Mouse (Mus musculus) embryonic facial prominence, embryonic 14.5 days (tissue): ENCODE measurements at regions not wholly inside any gene's neighbourhood (a gene's known extent, or its start where the extent isn't known, plus 50 kb on each side); places are given as distances from the start of the nearest gene placed in this dataset.

ENCODE experiments used
- ATAC-seq: fragments of 200-750 bp; cut with Nextera tagmentation; 2 replicates; pipeline ENCODE4 v1.8.0; 2017; ENCODE audit warnings: low read depth, moderate number of reproducible peaks, moderate TSS enrichment
- DNase-seq: peaks from one replicate; pipeline ENCODE4 v3.0.0-alpha.2; 2015; ENCODE audit warnings: low spot score
- H3K27ac ChIP-seq: fragments of 300-500 bp; sonication (generic); replicated peaks from 2 replicates; pipeline ENCODE4 v1.5.1; 2014; ENCODE audit warnings: low read depth, mild to moderate bottlenecking, low read length, moderate library complexity
- H3K27me3 ChIP-seq: fragments of 300-500 bp; sonication (generic); replicated peaks from 2 replicates; pipeline ENCODE4 v1.6.1; 2014; ENCODE audit warnings: low read length; ENCODE audit not compliant: control insufficient read depth, insufficient read depth
- H3K36me3 ChIP-seq: fragments of 300-500 bp; sonication (generic); 2 replicates; pipeline ENCODE4 v1.6.1; 2014; ENCODE audit warnings: low read length, mixed read lengths; ENCODE audit not compliant: control insufficient read depth, insufficient read depth
- H3K4me1 ChIP-seq: fragments of 300-500 bp; sonication (generic); 2 replicates; pipeline ENCODE4 v1.6.1; 2014; ENCODE audit warnings: antibody characterized with exemption, low read length; ENCODE audit not compliant: control insufficient read depth, insufficient read depth
- H3K4me2 ChIP-seq: fragments of 300-500 bp; sonication (generic); 2 replicates; pipeline ENCODE4 v1.6.1; 2014; ENCODE audit warnings: low read depth, mild to moderate bottlenecking, low read length, moderate library complexity, mixed read lengths
- H3K4me3 ChIP-seq: fragments of 300-500 bp; sonication (generic); 2 replicates; pipeline ENCODE4 v1.5.1; 2014; ENCODE audit warnings: low read depth, mild to moderate bottlenecking, low read length
- H3K9ac ChIP-seq: fragments of 300-500 bp; sonication (generic); 2 replicates; pipeline ENCODE4 v1.6.1; 2014; ENCODE audit warnings: low read depth, mild to moderate bottlenecking, low read length, moderate library complexity, mixed read lengths
- H3K9me3 ChIP-seq: fragments of 300-500 bp; sonication (generic); 2 replicates; pipeline ENCODE4 v1.6.1; 2016; ENCODE audit warnings: low read length; ENCODE audit not compliant: control insufficient read depth
- WGBS: fragments of 180-500 bp; shearing (Covaris S2); extraction: QIAGEN DNeasy Blood & Tissue Kit; methylation state at CpG from one replicate; pipeline ENCODE4 v1.1.7; 2014; 5-methylcytosine and 5-hydroxymethylcytosine counted together

GRCm38 (mm10) chr14:120720464-120721445, 190.3 kb upstream of the Ipo5 start:
- H3K4me1 ChIP-seq, result 0 out of 2 replicates have a peak, but pooled peaks cover 6% of the 10 kb centered on the region
- peak; percentile 27 for DNase-seq

GRCm38 (mm10) chr14:120721593-120722461, 189.2 kb upstream of the Ipo5 start:
- no peak overlapping the region for H3K27ac ChIP-seq

More at GRCm38 (mm10) chr14:120720464-120721445, 190.3 kb upstream of the Ipo5 start:
- no peak overlapping the region for H3K9ac ChIP-seq
- no peaks in the 10 kb centered on the region for H3K36me3 ChIP-seq
- H3K9me3 ChIP-seq, result no peaks in the 10 kb centered on the region
- no peak overlapping the region for H3K27ac ChIP-seq
- H3K4me3 ChIP-seq, result no peak overlapping the region
- no peaks in the 10 kb centered on the region for H3K27me3 ChIP-seq
- 53% methylated on average over 20 of the region's 20 CpGs for WGBS
- ATAC-seq, result no peak
- H3K4me2 ChIP-seq, result no peak overlapping the region; the same call in 1 of the 2 replicates

GRCm38 (mm10) chr14:120722546-120723112, 188.4 kb upstream of the Ipo5 start:
- Histone ChIP-seq H3K4me2 (no peak overlapping the region), H3K9me3 (no peaks in the 10 kb centered on the region), H3K27ac (no peak overlapping the region), H3K4me3 (no peak overlapping the region), H3K4me1 (0 out of 2 replicates have a peak, but pooled peaks cover 6% of the 10 kb centered on the region), H3K9ac (no peak overlapping the region), H3K36me3 (no peaks in the 10 kb centered on the region), H3K27me3 (no peaks in the 10 kb centered on the region)
- WGBS, result 55% methylated on average over 6 of the region's 6 CpGs
- DNase-seq, result no peak
- no peak for ATAC-seq

More at GRCm38 (mm10) chr14:120721593-120722461, 189.2 kb upstream of the Ipo5 start:
- no peak for DNase-seq
- H3K4me3 ChIP-seq, result no peak overlapping the region
- no peak overlapping the region for H3K9ac ChIP-seq
- H3K36me3 ChIP-seq, result no peaks in the 10 kb centered on the region
- 0 out of 2 replicates have a peak, but pooled peaks cover 6% of the 10 kb centered on the region for H3K4me1 ChIP-seq
- no peak for ATAC-seq
- no peak overlapping the region for H3K4me2 ChIP-seq
- WGBS, result 56% methylated on average over 6 of the region's 6 CpGs
- no peaks in the 10 kb centered on the region for H3K9me3 ChIP-seq
- H3K27me3 ChIP-seq, result no peaks in the 10 kb centered on the region

- WGBS, result 86% methylated on average over 10 of the region's 10 CpGs
These were observed 182.9 kb upstream of the Ipo5 start for GRCm38 (mm10) chr14:120728107-120728506.

GRCm38 (mm10) chr14:120730226-120730625, 180.8 kb upstream of the Ipo5 start:
- ATAC-seq (no peak), DNase-seq (no peak)
- H3K36me3 ChIP-seq, result no peaks in the 10 kb centered on the region
- no peak overlapping the region for H3K27ac ChIP-seq
- no peak overlapping the region for H3K4me3 ChIP-seq
- no peak overlapping the region for H3K4me2 ChIP-seq
- H3K9me3 ChIP-seq, result no peaks in the 10 kb centered on the region
- no peaks in the 10 kb centered on the region for H3K27me3 ChIP-seq
- H3K4me1 ChIP-seq, result 0 out of 2 replicates have a peak, but pooled peaks cover 5% of the 10 kb centered on the region
- 37% methylated on average over 3 of the region's 3 CpGs for WGBS
- H3K9ac ChIP-seq, result no peak overlapping the region

More at GRCm38 (mm10) chr14:120728107-120728506, 182.9 kb upstream of the Ipo5 start:
- no peaks in the 10 kb centered on the region for H3K27me3 ChIP-seq
- H3K4me1 ChIP-seq, result 0 out of 2 replicates have a peak, but pooled peaks cover 5% of the 10 kb centered on the region
- no peaks in the 10 kb centered on the region for H3K36me3 ChIP-seq
- DNase-seq, result no peak
- no peak overlapping the region for H3K27ac ChIP-seq
- no peak overlapping the region for H3K4me3 ChIP-seq
- H3K9me3 ChIP-seq, result no peaks in the 10 kb centered on the region
- no peak overlapping the region for H3K4me2 ChIP-seq
- no peak for ATAC-seq
- no peak overlapping the region for H3K9ac ChIP-seq

GRCm38 (mm10) chr14:120731679-120732281, 179.2 kb upstream of the Ipo5 start:
- H3K4me2 ChIP-seq, result no peak overlapping the region
- no peak overlapping the region for H3K9ac ChIP-seq
- no peaks in the 10 kb centered on the region for H3K9me3 ChIP-seq
- H3K36me3 ChIP-seq, result no peaks in the 10 kb centered on the region
- no peak overlapping the region for H3K4me3 ChIP-seq
- DNase-seq, result no peak
- WGBS, result 53% methylated on average over 7 of the region's 7 CpGs
- no peaks in the 10 kb centered on the region for H3K27me3 ChIP-seq
- 0 out of 2 replicates have a peak, but pooled peaks cover 5% of the 10 kb centered on the region for H3K4me1 ChIP-seq
- ATAC-seq, result no peak
- H3K27ac ChIP-seq, result no peak overlapping the region

GRCm38 (mm10) chr14:120732400-120733138, 178.5 kb upstream of the Ipo5 start:
- H3K4me3 ChIP-seq, result no peak overlapping the region
- H3K9ac ChIP-seq, result no peak overlapping the region
- DNase-seq (no peak), ATAC-seq (no peak)
- WGBS, result 76% methylated on average over 15 of the region's 15 CpGs
- no peaks in the 10 kb centered on the region for H3K27me3 ChIP-seq
- 0 out of 2 replicates have a peak, but pooled peaks cover 5% of the 10 kb centered on the region for H3K4me1 ChIP-seq
- no peaks in the 10 kb centered on the region for H3K36me3 ChIP-seq
- H3K9me3 ChIP-seq, result no peaks in the 10 kb centered on the region
- no peak overlapping the region for H3K27ac ChIP-seq
- H3K4me2 ChIP-seq, result no peak overlapping the region
